Mouse (Mus musculus) adrenal gland, adult 18-20 months (tissue): ENCODE measurements around the gene Lrrc4. TPM values are rescaled to one million over a fixed set of nuclear protein-coding genes. Genes with fewer than 3 reads are reported as not detected.

Source experiments
- DNase-seq, 2 experiments: peaks; one replicate each; pipeline ENCODE4 v3.0.0; 2021 to 2022; ENCODE audit warnings: low spot score in 2 of 2
- total RNA-seq, 2 experiments: library from RNA; stranded (reverse); gene quantifications; 1 replicate in 1 of 2; 2 replicates in 1 of 2; pipeline ENCODE4 v1.2.3; 2021

Lrrc4 gene
- total RNA-seq, 2 experiments from 2014 or later: 10.2 to 12.0 TPM

DNA sequence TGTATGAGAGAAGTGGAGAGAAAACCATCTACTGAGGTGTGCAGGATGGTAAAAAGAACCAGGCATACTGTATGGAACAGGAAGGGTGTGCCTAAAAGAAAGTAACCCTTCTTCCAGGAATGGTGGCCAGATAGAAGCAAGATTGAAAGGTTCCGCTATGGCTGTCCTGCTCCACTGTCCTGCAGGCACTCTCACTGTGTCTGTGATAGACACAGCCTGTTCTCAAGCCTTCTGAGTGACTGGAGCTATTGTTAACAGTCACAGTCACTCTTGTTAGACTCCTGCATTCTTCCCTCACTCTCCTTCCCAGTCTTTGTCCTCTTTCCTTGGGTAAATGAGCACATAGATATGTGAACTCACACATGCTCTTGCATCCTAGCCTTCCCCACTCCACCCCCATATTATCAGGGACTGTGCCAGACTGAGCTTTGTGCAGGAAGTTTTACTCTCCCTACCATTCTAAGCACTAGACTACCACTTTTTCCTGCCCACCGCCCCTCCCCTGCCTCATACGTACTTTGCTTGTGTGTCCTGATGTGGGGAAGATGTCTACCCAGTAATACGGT lies 48.4 kb downstream of the Lrrc4 start:
- no peak for DNase-seq

DNA sequence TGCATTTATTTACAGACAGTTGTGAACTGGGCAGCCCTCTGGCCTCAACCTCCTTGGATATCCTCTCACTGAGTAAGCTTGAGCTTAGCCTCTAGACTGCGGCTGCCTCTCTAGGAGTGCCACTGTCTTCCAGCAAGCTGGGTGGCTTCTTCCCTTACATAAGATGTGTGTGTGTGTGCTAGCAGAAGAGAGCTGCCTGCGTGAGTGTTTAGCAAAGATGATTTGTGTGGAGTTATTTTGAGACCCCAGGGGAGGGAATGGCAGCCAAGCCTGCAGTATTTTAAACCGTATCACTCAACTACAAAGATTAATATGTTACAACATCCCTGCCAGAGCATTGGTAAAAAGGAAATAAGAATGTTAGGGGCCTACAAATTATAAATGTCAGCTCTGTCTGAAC lies 49.9 kb downstream of the Lrrc4 start:
- DNase-seq: no peak

DNA sequence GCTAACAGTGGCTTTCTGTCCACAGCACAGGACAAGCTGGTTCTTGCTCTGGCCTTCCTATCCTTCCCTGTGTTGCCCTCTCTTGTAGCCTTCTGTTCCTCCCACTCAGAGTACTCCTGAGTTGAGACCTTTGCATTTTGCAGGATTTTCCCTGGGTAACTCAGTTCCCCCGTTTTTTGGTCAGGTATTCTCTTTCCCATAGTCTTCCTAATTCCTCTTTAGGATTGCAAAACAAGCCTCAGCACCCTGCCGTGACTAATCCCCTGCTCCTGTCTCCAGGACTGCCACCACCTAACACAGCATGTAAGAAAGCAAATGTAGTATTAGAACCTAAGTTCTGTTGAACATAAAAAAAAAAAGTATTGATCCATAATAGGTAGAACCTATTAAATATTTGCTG lies 60.2 kb downstream of the Lrrc4 start:
- DNase-seq: no peak

DNA sequence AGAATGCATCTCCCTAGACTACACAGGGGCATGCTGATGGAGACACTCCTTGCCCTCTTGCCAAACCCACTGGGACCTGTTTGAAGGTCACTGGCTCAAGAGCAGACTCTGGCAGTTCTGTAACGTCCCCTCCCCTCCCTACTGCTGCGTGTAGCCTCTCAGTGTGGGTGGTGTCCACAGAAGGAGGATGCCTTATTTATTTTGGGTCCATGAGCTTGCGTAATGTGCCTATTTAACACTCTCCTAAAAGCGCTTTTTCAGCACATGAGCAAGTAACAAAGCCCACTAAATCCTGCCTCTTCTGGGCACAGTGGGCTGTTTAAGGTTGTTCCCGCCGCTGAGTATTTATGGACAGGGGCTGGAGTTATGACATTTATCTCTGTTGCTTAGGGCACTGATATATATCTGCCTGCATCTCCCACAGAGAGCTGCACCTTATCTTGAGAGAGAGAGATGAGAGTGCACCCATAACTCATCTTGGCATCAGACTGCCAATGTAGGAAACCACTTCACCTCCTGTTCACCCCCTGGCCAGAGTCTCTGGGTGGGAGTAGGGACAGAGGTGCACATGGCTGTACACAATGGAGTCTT lies 63.6 kb downstream of the Lrrc4 start:
- DNase-seq: no peak

DNA sequence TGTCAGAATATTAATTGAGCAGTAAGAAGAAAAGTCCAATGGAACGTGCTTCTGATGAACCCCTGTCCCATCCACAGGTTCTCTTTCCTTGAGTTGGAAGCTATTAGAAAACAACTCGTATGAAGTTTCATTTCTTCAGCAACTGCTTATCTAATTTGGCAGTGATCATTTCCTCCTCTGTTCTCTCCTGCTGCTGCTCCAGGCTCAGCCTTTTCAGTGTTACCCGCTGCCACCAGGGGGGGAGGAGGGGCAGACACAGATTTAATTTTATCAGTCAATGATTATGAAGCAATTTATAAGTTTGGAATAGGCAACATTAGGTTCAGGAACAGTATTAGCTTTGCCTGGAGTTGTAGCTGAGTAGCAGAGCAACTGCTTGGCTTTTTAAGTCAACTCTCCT lies 64.9 kb downstream of the Lrrc4 start:
- no peak for DNase-seq

DNA sequence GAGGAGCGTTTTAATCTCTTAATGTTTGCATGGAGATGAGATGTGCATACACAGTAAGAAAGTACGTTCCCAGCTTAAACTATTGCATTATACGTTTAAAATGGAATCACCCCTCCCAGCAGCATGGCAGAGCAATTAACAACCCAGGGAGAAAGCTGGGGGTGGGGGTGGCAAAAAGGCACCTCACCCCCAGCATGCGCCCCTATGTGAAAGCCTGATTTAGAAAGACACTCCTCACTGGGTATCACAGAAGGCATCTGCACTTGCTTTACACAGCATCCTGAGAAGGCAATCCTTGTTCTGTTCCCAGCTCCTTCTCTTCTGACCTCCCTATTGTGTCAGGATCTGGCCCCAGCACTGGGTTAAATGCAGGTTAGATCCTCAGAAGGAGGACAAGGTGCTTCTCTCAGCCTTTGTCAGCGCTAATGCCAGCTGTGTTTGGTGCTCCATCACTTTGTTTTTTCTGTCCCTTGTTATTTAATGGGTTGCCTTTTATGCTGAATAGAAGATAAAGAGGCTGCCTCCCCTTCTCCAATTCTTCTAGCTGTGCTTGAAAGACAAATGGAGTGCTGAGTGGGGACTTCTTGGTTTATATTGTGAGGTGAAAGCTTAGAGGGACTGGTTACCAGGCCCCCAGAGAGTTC lies 69.3 kb downstream of the Lrrc4 start:
- no peak for DNase-seq

DNA sequence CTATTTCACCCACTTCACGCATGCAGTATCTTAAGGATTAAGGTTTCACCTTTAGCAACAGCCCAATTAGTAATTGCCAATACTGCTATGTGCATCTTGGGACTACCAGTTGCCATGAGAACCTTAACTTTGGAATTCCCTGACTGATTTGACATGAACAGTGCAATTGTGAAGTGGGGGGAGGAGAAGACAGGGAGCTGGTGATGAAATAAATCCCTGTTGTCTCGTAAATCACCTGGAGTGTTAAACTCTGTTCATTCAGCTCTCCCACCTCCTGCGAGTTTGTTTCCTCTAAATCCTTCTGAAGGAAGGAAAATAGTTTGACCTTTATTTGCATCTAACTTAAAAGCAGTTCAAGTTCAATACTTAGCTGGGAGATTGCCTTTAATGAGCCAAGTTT lies 69.8 kb downstream of the Lrrc4 start:
- no peak for DNase-seq

DNA sequence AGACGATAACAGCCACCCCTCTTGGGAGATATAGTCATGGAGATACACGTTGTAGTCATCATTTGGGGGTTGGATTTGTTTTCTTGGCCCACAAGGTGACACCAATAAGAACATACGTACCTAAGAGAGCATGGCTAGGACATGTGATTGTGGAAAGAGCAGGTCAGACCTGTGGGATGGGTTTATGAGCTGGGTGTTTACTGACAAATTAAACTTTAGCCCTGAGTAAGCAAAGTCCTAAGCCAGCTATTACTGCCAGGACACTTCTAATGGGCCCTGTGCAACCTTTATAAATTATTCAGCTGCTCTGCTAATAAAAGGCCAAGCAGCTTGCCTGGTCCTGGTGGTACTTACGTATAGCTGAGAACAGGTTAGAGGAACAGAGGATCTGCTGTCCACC lies 73.3 kb downstream of the Lrrc4 start:
- no peak for DNase-seq

DNA sequence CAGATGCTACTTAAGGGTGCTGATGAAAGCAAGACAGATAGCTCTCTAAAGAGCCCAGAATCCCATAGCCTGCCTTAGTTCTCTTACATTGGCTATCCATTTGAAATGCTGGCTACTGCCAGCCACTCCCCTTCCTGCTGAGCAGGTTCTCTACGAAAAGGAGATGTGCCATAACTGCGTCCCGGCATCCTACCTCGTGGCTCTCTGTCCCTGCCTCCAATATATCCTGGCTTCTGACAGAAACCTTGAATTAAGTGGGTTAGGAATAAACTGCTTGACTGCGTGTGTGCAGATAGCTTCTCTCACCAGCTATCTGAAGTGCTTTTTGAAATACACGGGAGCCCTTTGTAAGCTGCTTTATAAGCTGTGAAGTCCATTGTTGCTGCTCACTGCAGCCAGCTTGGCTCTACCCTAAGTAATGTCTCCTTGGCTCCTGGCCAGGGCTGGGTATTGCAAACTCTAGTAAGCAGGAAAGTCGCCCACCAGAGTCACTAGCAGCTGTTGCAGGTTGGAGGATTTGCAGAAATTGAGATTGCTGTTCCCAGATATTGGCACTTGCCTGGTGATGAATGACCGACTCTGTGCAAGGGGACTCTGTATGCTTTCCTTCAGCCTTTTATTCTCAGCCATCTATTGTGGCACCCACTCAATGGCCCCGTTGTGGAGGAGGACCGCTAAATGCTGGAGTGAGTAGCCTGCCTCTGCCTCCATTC lies 75.1 kb downstream of the Lrrc4 start:
- peak in 1 of 2 experiments; percentile 26 for DNase-seq

DNA sequence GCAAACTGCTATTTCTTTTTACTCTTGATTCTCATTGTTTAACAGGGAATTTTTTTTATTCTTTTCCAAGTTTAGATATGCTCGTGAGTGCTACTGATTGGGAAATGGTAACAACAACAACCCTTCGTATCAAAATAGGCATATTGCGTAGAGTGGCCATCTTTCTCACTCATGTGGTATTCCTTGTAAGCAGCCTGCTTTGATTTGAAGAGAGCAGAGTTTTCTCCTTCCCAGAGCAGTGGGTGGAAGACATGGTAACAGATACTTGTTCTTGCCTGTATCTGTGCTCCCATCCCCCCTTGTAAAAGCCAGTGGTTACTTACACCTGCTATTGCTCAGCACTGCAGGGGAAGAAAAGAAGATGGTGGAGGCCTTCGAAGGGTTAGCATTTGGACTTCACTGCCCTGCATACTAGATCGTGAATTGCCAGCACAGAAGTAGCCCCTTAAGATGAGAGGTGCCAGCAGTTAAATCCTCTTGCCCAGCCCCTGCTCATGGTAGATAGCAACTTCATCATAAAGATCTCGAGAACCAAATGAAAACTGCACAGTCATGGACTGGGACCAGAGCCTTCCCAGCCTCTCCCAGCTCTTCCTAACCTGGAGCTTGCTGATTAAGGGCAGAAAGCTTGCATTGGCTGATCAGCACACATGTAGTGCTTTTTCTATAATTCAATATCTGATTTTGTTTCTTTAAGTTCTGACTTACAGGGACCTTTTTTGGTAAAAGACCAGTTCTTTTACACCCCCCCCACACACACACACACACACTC lies 77.2 kb downstream of the Lrrc4 start:
- DNase-seq: no peak

DNA sequence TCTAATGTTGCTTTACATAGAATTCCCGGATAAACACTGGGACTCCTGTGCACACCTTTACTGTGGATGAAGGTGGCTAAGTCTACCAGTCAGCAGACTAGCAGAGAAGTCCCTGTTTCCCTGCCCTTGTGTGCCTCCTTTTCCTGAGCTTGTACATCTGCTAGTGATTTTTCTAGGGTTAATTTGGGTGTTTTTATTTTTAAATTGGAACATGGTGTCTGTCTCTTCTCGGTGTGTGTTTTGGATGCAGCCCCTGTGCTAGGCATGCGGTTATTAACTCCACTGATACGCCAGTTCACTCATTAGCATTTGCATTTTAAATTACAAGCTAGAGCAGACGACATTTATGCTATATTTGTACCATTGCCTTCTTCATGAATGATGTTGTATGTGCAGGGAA lies 77.9 kb downstream of the Lrrc4 start:
- DNase-seq: no peak

DNA sequence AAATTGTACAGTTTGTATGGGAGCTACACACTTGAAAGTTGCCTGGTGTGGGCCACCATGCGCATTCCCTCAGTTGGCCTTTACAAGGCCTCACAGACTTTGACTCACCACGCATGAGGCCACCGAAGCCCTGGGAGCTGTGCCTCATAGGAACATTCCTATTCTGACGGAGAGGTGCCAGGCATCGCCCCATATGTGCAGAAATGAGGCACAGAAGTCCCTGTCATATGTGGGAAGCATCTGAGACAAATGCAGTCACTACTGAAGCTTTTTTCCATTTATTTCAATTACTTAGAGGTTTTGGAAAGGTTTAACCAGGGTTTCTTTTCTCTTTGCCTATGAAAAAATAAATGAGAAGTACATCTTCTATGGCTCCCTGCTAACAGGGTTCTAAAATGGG lies 78.3 kb downstream of the Lrrc4 start:
- DNase-seq: no peak

DNA sequence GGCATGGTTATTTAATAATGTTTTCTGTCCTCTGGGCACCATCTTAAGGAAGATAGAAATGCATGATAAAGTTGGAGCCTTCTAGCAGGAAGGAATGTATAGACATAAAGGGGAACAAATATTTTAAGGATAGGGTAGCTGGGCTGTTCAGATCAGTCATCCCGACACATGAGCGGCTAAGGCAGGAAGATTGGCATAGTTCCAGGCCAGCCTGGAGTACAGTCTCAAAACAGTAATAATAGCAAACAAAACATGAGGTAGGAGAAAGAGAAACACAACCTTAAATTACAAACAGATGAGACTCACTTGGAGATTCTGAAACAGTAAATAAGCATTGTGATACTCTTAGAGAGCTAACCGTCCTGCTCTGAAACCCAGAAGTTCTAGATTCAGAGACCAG lies 80.4 kb downstream of the Lrrc4 start:
- no peak for DNase-seq

DNA sequence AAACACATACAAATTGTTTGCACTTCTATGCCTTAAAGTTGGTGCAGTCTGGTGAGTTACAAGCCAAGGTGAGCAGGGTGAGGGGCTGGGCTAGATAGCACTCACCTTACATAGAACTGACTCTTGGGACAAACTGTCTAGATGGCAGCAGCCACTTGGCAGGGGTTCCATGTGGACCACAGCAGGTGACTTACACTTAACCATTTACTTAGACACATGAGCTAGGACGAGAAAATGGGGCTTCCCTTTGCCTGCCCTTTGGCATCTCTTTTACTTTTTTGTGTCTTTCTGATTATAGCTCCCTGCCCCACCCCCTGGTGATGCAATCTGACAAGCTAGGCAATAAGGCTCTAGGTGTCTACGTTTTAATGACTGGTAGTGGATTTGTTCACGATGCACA lies 82.3 kb downstream of the Lrrc4 start:
- no peak for DNase-seq

DNA sequence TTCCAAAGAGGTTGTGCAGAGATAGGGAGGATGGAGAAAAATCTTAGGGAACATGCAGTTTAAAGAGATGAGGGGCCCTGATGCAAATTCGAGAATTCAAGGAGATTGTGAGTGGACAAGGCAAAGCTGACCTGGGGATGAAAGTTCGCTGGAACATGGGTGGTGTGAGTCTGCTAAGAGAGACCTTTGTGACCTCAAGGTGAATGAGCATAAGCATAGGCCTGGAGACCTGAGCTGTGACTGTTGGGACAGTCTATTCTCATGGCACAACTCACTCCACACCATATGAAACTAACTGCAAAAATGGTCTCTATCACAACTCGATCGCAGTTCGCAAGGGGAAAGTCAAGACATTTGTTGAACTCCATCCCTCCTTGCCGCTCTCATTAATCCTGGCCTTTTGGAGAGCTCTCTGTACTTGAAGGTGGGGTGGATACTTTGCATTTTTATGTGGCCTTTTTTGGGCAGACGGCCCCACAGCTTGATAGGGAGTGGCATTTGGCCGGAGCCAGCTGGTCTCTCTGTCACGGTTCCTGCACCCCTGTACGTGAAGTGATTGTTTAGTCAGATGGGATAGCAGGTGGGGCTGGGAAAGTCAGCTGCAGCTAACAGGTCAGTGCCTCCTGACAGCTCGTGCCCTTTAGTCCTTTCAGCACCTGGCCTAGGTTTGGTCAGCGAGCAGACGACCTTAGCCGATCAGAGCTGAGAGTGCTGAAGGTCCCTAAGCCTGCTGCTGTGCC lies 83.4 kb downstream of the Lrrc4 start:
- no peak for DNase-seq

DNA sequence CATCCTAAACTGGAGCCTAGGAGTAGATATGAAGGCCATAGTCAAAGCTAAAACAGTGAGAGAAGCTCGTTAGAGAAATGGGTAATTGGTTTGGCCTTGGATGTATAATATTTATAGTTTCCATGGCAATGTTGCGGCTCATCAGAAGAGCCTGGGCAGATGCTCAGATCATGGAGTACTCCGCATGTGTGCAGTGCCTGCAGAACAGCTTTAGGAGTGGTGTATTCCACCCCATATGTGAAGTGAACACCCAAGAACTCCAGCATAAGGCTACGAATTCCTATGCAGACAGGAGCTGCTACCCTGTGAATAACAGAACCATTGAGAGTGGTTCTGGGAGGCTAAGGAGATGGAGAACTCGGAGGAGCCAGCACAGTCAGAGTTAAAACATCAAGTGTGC lies 84.5 kb downstream of the Lrrc4 start:
- no peak for DNase-seq

DNA sequence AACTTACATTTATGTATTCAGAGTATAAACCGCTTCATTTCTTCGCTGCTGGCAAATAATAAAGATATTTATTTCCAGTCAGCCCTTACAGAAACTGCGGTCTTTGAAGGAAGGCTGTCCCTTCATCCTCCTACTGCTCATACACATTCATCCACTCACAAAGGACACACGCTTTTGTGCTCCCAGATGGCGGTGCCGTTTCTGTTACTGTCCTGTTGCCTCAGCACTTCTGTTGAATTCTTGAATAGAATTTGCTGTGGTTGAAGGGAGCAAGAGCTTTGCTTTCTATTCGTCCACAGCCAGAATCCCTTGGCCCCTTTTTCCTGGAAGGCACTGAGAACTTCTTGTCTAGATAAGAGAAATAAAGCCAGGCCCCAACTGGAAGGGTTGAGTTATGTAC lies 85.7 kb downstream of the Lrrc4 start:
- no peak for DNase-seq

DNA sequence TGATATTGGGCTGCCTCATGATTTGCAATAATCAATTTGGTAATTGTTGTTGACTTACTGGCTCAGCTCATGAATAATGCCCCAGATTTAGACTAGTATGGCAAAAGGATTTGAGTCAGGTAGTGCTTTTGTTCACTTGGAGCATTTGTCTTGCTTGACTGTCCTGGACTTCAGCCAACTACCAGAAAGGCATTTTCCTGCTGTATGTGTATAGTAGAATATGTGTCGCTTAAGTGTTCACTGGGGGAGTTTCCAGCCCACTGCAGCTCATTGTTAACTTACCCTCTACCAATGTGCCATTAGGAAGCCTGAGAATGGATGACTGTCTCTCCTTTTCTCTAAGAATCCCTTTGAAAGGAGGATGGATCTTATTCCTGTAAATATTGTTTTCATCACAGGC lies 88.0 kb downstream of the Lrrc4 start:
- DNase-seq: no peak

DNA sequence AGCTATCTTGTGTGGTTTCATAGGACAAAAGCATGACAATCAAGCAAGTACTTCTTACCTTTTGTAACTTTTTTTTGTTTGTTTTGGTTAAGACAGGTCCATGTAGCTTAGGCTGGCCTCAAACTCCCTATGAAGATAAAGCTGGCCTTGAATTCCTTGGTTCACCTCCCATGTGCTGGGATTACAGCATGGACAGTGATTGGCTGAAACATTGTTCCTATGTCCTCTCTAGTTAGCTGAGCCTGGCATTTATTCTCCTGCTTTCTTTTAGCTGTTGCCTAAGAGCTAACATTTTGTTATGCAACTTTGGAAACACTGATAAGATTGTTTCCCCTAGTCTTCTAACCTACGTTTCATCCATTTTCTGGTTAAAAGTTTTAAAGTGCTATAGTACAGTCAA lies 93.9 kb downstream of the Lrrc4 start:
- DNase-seq: no peak

DNA sequence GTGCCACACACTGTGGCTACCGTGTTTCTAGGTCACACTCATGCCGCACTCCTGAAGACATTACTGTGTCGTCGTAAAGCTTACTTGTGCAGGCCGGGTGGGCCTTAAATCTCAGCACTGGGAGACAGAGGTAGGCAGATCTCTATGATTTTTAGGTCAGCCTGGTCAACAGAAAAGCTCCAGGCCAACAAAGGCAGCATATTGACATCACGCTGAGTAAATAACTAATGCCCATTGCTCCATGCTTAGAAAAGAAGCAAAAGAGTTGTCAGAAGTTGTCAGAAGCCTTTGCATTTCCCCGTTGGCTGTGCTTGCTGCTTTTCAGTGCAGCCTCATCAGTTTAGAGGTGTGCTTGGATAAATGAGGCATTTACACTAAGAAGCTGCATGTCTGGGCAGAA lies 94.9 kb downstream of the Lrrc4 start:
- DNase-seq: no peak

DNA sequence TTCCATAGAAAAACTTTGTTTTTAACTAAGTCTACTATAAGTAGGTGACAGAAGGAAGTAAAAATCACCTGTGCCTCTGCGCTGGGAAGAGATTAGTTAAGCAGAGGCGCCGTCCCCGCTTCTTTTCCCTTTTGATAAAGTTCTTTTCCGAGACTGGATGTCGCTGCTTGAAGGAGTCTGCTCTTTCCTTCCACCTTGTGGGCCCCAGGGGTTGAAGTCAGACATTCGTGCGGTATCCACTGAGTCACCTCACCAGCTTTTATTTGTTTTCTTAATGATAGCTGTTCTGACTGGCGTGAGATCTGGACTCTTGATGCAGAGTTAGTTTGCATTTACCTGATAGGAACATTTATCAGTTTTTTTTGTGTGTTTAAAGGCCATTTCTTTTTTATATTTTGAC lies 96.4 kb downstream of the Lrrc4 start:
- DNase-seq: no peak
